Mouse (Mus musculus) heart, postnatal 0 days (tissue): Measurements from ENCODE around the gene Slc12a3.

Source experiments
- CTCF ChIP-seq: IDR thresholded peaks from 2 replicates; pipeline ENCODE4 v1.5.1; 2016; ENCODE audit warnings: antibody characterized with exemption, control low read depth, low read depth
- EP300 ChIP-seq: IDR thresholded peaks from 2 replicates; pipeline ENCODE4 v1.6.1; 2016; ENCODE audit warnings: antibody characterized with exemption, low read depth

- TF ChIP-seq EP300 (no peak), CTCF (no peak)
Observed at GRCm38 (mm10) chr8:94297101-94297500, 31.9 kb upstream of the Slc12a3 start.
